Mouse (Mus musculus) ES-Bruce4 (cell line): ENCODE results near the gene Pycard.

Experiments used
- CTCF ChIP-seq: IDR thresholded peaks from one replicate; pipeline ENCODE4 v1.8.1; 2011; ENCODE audit warnings: low read depth, low read length
- POLR2A ChIP-seq: IDR thresholded peaks from one replicate; pipeline ENCODE4 v1.8.1; 2011; ENCODE audit warnings: low read length; ENCODE audit not compliant: insufficient read depth

DNA sequence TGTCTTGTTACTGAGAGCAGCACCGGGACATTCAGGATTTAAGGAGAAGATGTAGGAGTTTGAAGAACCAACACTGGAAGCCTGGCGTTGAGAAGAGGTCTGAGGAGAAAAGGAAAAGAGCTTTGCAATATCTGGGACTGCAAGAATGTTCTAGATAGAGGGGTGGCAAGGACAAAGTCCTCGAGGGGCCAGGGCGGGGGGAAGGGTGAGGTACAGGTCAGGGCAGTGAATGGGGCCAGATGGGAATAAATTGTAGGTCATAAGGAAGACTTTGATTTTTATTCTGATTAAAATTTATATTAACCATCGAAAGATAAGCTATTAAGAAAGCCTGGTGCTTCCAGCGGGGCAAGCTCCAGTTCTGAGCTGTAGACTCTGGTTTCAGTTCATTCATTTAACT lies 9.4 kb upstream of the Pycard start:
- TF ChIP-seq CTCF (no peak), POLR2A (no peak)
